Mouse (Mus musculus) cerebellum, adult 2 months (tissue): Measurements from ENCODE around the gene Pkhd1.

Experiments
- CTCF ChIP-seq: fragments of 200-500 bp; IDR thresholded peaks from 2 replicates; pipeline ENCODE4 v1.5.1; 2011; ENCODE audit warnings: low read depth, mild to moderate bottlenecking, control low read depth, low read length, moderate library complexity, borderline replicate concordance; ENCODE audit not compliant: insufficient read depth
- POLR2A ChIP-seq: fragments of 200-500 bp; IDR thresholded peaks from 2 replicates; pipeline ENCODE4 v1.6.1; 2011; ENCODE audit warnings: low read length, control low read depth, borderline replicate concordance; ENCODE audit not compliant: insufficient read depth

GRCm38 (mm10) chr1:20180157-20180556 is 437.7 kb downstream of the Pkhd1 start:
- TF ChIP-seq POLR2A = no peak
- TF ChIP-seq CTCF = no peak
